Mouse (Mus musculus) left cerebral cortex, postnatal 25 days (tissue): ENCODE measurements at regions not wholly inside any gene's neighbourhood (a gene's known extent, or its start where the extent isn't known, plus 50 kb on each side); places are given as distances from the start of the nearest gene placed in this dataset.

Source experiments
- DNase-seq, 2 experiments: peaks; one replicate each; pipeline ENCODE4 v3.0.0; 2022; ENCODE audit warnings: low spot score in 2 of 2, mixed read lengths in 1 of 2
- intact Hi-C: fragments of 180-260 bp; cut with DNase I; formaldehyde crosslinking; loops from one replicate; pipeline ENCODE4 v1.15.1; 2025

DNA sequence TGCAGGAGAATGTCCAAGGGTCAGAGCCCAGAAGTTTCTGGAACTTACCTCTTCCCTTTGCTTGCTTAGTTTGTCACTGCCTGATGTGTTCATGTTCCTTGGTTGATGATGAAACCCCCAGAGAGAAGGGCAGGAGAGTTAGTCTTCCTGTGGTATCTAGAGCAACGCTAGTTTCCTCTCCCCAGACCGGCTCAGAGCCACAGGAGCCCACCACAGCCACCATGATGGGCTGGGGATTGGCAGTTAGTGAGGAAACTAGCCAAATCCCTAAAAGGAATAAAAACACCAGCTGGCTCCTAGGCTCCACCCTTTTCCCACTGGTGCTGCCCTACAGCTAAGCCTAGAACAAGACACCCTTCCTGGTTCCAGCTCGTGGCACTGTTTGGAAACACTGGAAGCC is 87.9 kb downstream of the Rplp1 start:
- DNase-seq = no peak
- intact Hi-C loops = loop anchor here (5.0 to 10.0 kb wide), 6 partner anchors 34 to 929 kb away; no protein-coding TSS in a partner anchor

DNA sequence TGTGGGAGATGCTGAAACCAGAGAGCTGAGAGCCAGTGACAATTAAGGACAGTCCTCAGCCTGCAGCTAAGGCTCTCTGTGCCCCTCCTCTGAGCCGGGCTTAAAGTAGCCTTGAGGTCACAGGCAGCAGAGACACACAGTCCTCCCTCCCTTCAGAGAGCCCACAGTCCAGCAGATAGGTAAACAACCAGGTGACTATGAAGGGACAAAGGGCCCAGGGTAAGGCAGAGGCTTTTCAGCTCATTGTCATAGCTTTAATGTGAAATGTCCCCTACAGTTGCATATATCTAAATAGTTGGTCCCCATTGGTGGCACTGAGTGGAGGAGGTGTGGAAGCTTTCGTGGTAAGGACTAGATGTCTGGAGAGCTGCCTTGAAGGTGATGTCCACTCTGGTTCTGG is 88.5 kb downstream of the Rplp1 start:
- DNase-seq = no peak
- intact Hi-C loops = loop anchor here (5.0 to 10.0 kb wide), 6 partner anchors 34 to 929 kb away; no protein-coding TSS in a partner anchor

DNA sequence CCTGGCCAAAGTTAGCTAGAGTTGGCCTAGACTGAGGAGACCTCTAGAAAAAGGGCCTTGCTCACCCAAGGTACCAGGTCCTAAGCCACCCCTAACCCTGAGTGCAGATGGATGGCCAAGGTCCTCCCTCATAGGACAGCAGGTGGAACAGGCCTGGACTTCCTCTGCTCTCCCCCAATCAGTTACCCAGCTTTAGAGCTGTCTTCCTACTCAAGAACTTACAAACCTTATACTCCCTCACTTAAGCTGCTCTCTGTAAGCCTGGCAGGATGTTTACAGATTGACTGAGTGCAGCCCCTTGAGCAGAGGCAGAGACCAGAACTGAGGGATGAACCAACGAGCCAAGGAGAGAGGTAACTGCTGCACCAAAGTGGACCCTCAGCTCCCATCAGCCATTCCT is 94.5 kb downstream of the Rplp1 start:
- no peak for DNase-seq
- intact Hi-C loops = loop anchor here (10.0 kb wide), 2 partner anchors 305 to 605 kb away; no protein-coding TSS in a partner anchor

DNA sequence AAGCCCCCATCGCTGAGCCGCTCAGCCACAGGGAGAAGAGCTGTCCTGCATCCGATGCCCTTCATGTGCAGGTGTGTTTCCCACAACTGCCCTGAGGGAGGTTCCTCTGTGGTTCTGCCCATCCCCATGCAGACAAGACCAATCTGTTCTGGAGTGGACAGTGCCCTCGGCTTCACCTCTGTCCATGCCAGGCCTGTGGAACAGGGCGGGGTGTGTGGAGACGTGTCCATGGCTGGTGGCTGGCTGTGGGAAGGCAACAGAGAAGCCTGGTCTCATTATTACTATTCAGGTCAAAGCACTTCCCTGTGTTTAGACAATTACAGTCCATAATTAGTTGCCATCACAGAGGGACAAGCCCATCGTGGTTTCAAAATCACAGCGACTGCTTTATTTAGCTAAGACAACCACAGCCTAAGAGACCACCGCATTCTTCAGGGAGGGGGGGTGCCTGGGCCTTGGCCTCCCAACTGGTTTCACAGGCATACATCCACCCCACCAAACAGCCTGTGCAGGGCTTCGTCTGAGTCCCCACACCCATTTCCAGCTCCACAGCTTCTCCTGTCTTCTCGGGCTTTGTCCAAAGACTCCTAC is 97.7 kb downstream of the Rplp1 start:
- DNase-seq = no peak
- intact Hi-C loops = no loop called here

DNA sequence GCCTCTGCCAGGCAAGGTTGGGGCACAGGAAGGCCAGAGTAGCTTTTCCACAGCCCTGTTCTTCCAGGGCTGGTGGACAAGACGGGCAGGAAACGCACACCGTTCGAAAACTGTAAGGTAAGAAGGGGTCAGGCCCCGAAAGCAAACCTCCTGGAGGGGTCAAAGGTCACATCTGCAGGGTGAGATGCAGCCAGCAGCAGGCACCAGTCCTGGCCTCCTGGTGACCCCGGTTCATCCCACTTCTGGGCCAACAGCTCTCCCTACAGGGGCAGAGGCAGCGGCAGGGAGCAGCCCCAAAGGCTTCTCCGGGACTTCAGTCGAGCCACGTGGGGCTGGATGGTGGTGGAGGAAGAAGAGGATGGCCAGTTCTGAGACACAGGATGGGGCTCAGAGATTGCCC is 98.3 kb downstream of the Rplp1 start:
- intact Hi-C loops = no loop called here
- no peak for DNase-seq

GRCm38 (mm10) chr9:61813291-61813690 is 101.1 kb downstream of the Rplp1 start:
- intact Hi-C loops = no loop called here
- no peak for DNase-seq

GRCm38 (mm10) chr9:61812315-61812714 is 102.0 kb downstream of the Rplp1 start:
- intact Hi-C loops = no loop called here
- DNase-seq = no peak

GRCm38 (mm10) chr9:61810456-61810855 is 103.9 kb downstream of the Rplp1 start:
- DNase-seq = no peak
- intact Hi-C loops = no loop called here

GRCm38 (mm10) chr9:61808351-61809225 is 105.8 kb downstream of the Rplp1 start:
- intact Hi-C loops = no loop called here
- no peak for DNase-seq

DNA sequence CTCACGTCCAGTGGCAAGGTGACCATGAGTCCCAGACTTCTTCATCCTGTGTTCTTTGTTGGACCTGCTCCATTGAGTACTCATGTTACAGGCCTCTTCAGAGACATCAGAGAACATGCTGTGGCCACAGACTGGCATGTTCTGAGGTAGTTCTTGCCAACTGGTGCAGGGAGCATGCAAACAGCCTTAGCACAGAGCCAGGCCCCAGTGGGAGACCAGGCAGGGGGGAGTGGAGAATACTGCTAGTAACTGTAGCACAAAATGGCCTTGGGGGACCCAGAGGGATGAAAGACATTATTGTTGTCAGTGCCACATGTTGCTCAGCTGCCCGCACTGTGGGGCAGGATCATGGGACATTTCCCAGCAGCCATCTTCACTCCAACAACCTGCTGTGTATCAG is 108.4 kb downstream of the Rplp1 start:
- no peak for DNase-seq

GRCm38 (mm10) chr9:61803555-61803954 is 110.8 kb downstream of the Rplp1 start:
- intact Hi-C loops = no loop called here
- DNase-seq = no peak

More for the DNA sequence above, 108.4 kb downstream of the Rplp1 start:
- intact Hi-C loops = no loop called here

GRCm38 (mm10) chr9:61802694-61803093 is 111.6 kb downstream of the Rplp1 start:
- intact Hi-C loops = no loop called here
- DNase-seq = no peak

GRCm38 (mm10) chr9:61799535-61799934 is 114.8 kb downstream of the Rplp1 start:
- no peak for DNase-seq
- intact Hi-C loops = no loop called here

GRCm38 (mm10) chr9:61795910-61796309 is 118.4 kb downstream of the Rplp1 start:
- intact Hi-C loops = no loop called here
- DNase-seq = no peak

DNA sequence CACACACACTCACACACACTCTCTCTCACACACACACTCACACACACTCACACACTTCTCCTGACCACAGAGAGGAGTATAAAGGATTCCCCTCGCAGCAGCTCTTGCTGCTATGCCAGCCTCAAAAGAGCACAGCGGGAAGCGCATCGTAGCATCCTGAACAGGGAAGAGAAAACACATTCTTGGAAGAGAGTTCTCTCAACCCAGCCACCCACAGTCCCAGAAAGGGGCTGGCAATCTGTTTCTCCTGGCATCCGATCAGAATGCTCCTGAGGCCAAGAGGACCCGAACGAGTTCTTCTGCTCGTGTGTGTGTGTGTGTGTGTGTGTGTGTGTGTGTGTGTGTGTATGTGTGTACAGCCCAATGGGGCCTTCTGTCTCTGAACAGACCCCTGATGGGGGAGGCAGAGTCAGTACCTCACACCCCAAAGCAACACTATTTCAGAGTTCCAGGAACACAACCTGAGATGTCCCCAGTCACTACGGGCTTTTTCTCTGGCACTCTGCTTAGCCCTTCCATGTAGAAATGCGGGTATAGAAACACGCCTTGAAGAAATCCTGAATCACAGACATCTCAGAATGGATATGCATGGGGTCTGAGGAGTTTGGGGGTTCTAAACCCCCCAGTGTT is 122.8 kb downstream of the Rplp1 start:
- peak; percentile 45 to 88 for DNase-seq
- intact Hi-C loops = loop anchor here (2.0 to 5.0 kb wide), 3 partner anchors 36 to 77 kb away; no protein-coding TSS in a partner anchor

DNA sequence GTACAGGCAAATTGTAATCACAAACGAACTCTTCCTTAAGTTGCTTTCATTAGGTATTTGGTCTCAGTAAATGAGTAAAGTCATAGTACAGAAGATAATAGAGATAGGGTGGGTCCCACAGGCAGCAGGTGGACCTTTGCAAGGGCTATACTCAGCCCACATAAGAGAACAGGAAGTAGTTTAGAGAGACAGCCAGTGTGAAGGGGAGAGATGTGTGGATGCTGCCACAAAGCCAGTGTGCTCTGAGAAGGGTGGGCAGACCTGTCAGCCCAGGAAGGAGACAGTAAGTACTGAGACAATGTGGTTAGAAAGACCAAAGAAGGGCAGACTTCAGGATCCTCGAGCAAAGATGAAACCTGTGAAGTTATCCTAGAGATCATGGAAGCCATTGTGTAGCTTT is 123.5 kb downstream of the Rplp1 start:
- intact Hi-C loops = loop anchor here (2.0 to 5.0 kb wide), 3 partner anchors 36 to 76 kb away; no protein-coding TSS in a partner anchor
- no peak for DNase-seq

GRCm38 (mm10) chr9:61789066-61789897 is 125.1 kb downstream of the Rplp1 start:
- intact Hi-C loops = no loop called here
- peak; percentile 12 to 62 for DNase-seq

DNA sequence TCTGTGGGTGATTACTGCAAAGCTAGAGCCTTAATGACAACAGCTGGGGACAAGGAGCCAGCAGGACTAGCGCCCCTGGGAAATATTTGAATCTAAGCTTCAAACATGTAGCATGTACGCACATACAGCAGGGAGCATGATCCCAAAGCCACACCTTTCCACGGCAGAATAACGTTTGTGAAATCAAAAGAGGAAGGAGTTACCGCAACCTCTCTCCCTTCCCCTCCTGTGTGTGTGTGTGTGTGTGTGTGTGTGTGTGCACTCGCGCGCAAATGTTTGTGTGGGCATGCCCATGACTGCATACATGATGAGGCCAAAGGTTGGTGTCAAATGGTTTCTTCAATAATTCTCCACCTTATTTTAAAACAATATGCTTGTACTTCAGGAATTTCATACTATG is 132.9 kb downstream of the Rplp1 start:
- DNase-seq = no peak
- intact Hi-C loops = no loop called here

- intact Hi-C loops = no loop called here
- peak; percentile 20 to 86 for DNase-seq
Observed at GRCm38 (mm10) chr9:61780186-61780939, 134.0 kb downstream of the Rplp1 start.
